Mouse (Mus musculus) spleen, adult 2 months (tissue): Measurements from ENCODE around the gene Keg1.

Source experiments
- CTCF ChIP-seq: fragments of 200-500 bp; IDR thresholded peaks from 2 replicates; pipeline ENCODE4 v1.5.1; 2011; ENCODE audit warnings: mild to moderate bottlenecking, inconsistent platforms; ENCODE audit not compliant: insufficient read depth, insufficient read length, insufficient replicate concordance; ENCODE audit errors: extremely low read depth
- POLR2A ChIP-seq: fragments of 200-500 bp; IDR thresholded peaks from 2 replicates; pipeline ENCODE4 v1.6.1; 2011; ENCODE audit warnings: low read depth, low read length, inconsistent platforms

- TF ChIP-seq POLR2A (no peak), CTCF (no peak)
Measured at GRCm38 (mm10) chr19:12759656-12760055, 64.1 kb downstream of the Keg1 start.
